Mouse (Mus musculus) intestine, embryonic 14.5 days (tissue): Measurements from ENCODE around the gene Plau. TPM values are rescaled to one million over a fixed set of nuclear protein-coding genes. Genes with fewer than 3 reads are reported as not detected.

Experiments used
- ATAC-seq: fragments of 200-750 bp; cut with Nextera tagmentation; replicated peaks from 2 replicates; pipeline ENCODE4 v1.8.0; 2017; ENCODE audit warnings: low read depth, moderate number of reproducible peaks, moderate TSS enrichment, moderate library complexity; ENCODE audit not compliant: low FRiP score, low TSS enrichment
- DNase-seq: peaks from one replicate; pipeline ENCODE4 v3.0.0-alpha.2; 2018; ENCODE audit warnings: low spot score
- H3K27ac ChIP-seq: fragments of 300-500 bp; sonication (generic); 2 replicates; pipeline ENCODE4 v1.5.1; 2014; ENCODE audit warnings: low read depth, mild to moderate bottlenecking, control low read depth
- H3K27me3 ChIP-seq: fragments of 300-500 bp; sonication (generic); replicated peaks from 2 replicates; pipeline ENCODE4 v1.6.1; 2014; ENCODE audit warnings: low read length, control low read depth; ENCODE audit not compliant: control insufficient read depth, insufficient read depth
- H3K36me3 ChIP-seq: fragments of 300-500 bp; sonication (generic); 2 replicates; pipeline ENCODE4 v1.6.1; 2014; ENCODE audit warnings: low read length, control low read depth; ENCODE audit not compliant: control insufficient read depth, insufficient read depth
- H3K4me1 ChIP-seq: fragments of 300-500 bp; sonication (generic); replicated peaks from 2 replicates; pipeline ENCODE4 v1.6.1; 2014; ENCODE audit warnings: low read length, control low read depth, mixed read lengths; ENCODE audit not compliant: control insufficient read depth, insufficient read depth
- H3K4me2 ChIP-seq: fragments of 300-500 bp; sonication (generic); 2 replicates; pipeline ENCODE4 v1.6.1; 2014; ENCODE audit warnings: low read length
- H3K4me3 ChIP-seq: fragments of 300-500 bp; sonication (generic); 2 replicates; pipeline ENCODE4 v1.5.1; 2014; ENCODE audit warnings: low read depth, low read length, control low read depth, mixed read lengths
- H3K9ac ChIP-seq: fragments of 300-500 bp; sonication (generic); 2 replicates; pipeline ENCODE4 v1.6.1; 2014; ENCODE audit warnings: mild to moderate bottlenecking, low read length
- H3K9me3 ChIP-seq: fragments of 300-500 bp; sonication (generic); 2 replicates; pipeline ENCODE4 v1.6.1; 2016; ENCODE audit warnings: low read length, control low read depth; ENCODE audit not compliant: control insufficient read depth
- WGBS: fragments of 180-500 bp; shearing (Covaris S2); extraction: QIAGEN DNeasy Blood & Tissue Kit; methylation state at CpG from one replicate; pipeline ENCODE4 v1.1.7; 2014; 5-methylcytosine and 5-hydroxymethylcytosine counted together
- polyA plus RNA-seq: library from polyadenylated mRNA; unstranded; fragments of >200 nt; fragmentation: Nextera tagmentation; extraction: Ambion mirVana; gene quantifications from 2 replicates; pipeline ENCODE4 v1.2.1, GENCODE M21; 2014

The Plau gene
- polyA plus RNA-seq, 1 experiment from 2014 or later, result 1.3 TPM

- Histone ChIP-seq H3K9ac (no peak overlapping the region), H3K9me3 (no peaks in the 10 kb centered on the region), H3K27ac (peak overlapping the region; percentile 48), H3K36me3 (no peaks in the 10 kb centered on the region), H3K4me1 (peaks cover 14% of the 10 kb centered on the region), H3K27me3 (no peaks in the 10 kb centered on the region), H3K4me2 (peak overlapping the region; percentile 14; the same call in 1 of the 2 replicates), H3K4me3 (no peak overlapping the region)
- 71% methylated on average over 5 of the region's 5 CpGs for WGBS
- no peak for ATAC-seq
- no peak for DNase-seq
These were observed 48.2 kb downstream of the Plau start for GRCm38 (mm10) chr14:20884691-20885090.

- no peak for DNase-seq
- peak overlapping the region; percentile 48 for H3K27ac ChIP-seq
- H3K4me2 ChIP-seq, result peak overlapping the region; percentile 18
- 19% methylated on average over 10 of the region's 10 CpGs for WGBS
- no peaks in the 10 kb centered on the region for H3K36me3 ChIP-seq
- H3K4me3 ChIP-seq, result no peak overlapping the region
- peaks cover 14% of the 10 kb centered on the region for H3K4me1 ChIP-seq
- no peaks in the 10 kb centered on the region for H3K27me3 ChIP-seq
- 0 out of 2 replicates have a peak, but pooled peaks have one; percentile 30 for ATAC-seq
- H3K9ac ChIP-seq, result no peak overlapping the region
- no peaks in the 10 kb centered on the region for H3K9me3 ChIP-seq
These were observed 48.8 kb downstream of the Plau start for GRCm38 (mm10) chr14:20885091-20885888.

DNA sequence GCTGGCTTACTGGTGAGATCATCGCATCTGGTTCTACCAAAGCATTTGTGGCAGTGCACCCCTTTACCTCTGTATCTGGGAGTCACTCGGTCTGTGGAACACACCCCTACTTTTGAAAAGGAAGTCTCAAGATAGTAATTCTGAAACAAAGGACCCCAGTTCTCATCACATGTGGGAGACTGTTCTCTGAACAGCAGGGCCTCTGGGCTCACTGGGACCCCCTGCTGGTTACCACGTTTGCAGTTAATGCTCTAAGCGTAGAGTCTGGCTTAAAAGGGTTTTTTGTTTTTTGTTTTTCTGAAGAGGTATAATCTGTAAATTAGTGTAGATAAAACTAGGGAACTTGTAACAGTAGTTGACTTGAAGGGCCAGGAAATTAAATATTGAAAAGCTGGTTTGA, 49.8 kb downstream of the Plau start:
- no peak overlapping the region for H3K4me3 ChIP-seq
- H3K9ac ChIP-seq, result no peak overlapping the region
- H3K27ac ChIP-seq, result no peak overlapping the region
- peaks cover 14% of the 10 kb centered on the region for H3K4me1 ChIP-seq
- no peaks in the 10 kb centered on the region for H3K27me3 ChIP-seq
- DNase-seq (no peak), ATAC-seq (no peak)
- no peaks in the 10 kb centered on the region for H3K9me3 ChIP-seq
- H3K4me2 ChIP-seq, result no peak overlapping the region
- 44% methylated on average over 4 of the region's 4 CpGs for WGBS
- H3K36me3 ChIP-seq, result no peaks in the 10 kb centered on the region

- Histone ChIP-seq H3K36me3 (no peaks in the 10 kb centered on the region), H3K4me3 (no peak overlapping the region)
- 91% methylated on average over 7 of the region's 7 CpGs for WGBS
These were observed 51.2 kb downstream of the Plau start for GRCm38 (mm10) chr14:20887541-20888085.

DNA sequence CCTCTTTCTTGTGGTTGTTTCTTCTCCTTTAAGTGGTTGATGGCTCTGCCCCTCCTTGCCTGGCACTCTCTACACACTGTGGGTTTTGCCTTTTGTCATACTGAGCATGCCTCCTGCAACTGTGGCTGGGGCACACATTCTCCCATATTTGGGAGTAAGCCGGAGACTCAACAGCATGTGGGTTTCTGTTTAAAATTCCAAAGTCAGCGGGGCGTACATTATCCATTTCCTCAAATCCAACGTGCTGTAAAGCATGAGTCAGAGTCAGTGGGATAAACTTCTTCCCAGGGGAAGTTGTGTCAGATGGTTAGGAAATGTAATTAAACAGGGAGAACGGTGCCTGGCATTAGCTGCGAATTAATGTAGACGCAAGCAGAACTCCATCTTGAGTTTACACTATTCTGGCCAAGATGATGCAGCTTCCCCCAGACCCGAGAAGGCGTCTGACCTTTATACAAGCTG, 55.5 kb downstream of the Plau start:
- Histone ChIP-seq H3K4me1 (peaks cover 15% of the 10 kb centered on the region), H3K36me3 (no peaks in the 10 kb centered on the region), H3K27ac (peak overlapping the region; percentile 69), H3K9ac (no peak overlapping the region), H3K9me3 (no peaks in the 10 kb centered on the region), H3K4me3 (no peak overlapping the region), H3K4me2 (0 out of 2 replicates have a peak overlapping the region, but pooled peaks have one; percentile 12), H3K27me3 (no peaks in the 10 kb centered on the region)
- ATAC-seq (peak; percentile 67; the same call in 1 of the 2 replicates), DNase-seq (no peak)
- 20% methylated on average over 9 of the region's 9 CpGs for WGBS

More at GRCm38 (mm10) chr14:20887541-20888085, 51.2 kb downstream of the Plau start:
- no peak overlapping the region for H3K27ac ChIP-seq
- H3K9ac ChIP-seq, result no peak overlapping the region
- H3K27me3 ChIP-seq, result no peaks in the 10 kb centered on the region
- no peaks in the 10 kb centered on the region for H3K9me3 ChIP-seq
- DNase-seq (no peak), ATAC-seq (no peak)
- H3K4me2 ChIP-seq, result no peak overlapping the region
- H3K4me1 ChIP-seq, result peaks cover 23% of the 10 kb centered on the region

Other genes starting within 250 kb of the Plau start
- gene Usp54, start 195.6 kb upstream of the Plau start, polyA plus RNA-seq, result 8.2 and 8.9 TPM in 2 replicates
- not detected in 2 replicates for gene Myoz1, start 180.1 kb upstream of the Plau start, polyA plus RNA-seq
- 0.18 and 0.19 TPM in 2 replicates for gene Synpo2l, start 168.3 kb upstream of the Plau start, polyA plus RNA-seq
- gene Sec24c, start 162.4 kb upstream of the Plau start, polyA plus RNA-seq, result 87.4 and 92.4 TPM in 2 replicates
- gene Fut11, start 141.7 kb upstream of the Plau start, polyA plus RNA-seq, result 19.6 and 20.0 TPM in 2 replicates
- gene Chchd1, start 133.7 kb upstream of the Plau start, polyA plus RNA-seq, result 231 and 234 TPM in 2 replicates
- 30.3 and 35.9 TPM in 2 replicates for gene Zswim8, start 129.1 kb upstream of the Plau start, polyA plus RNA-seq
- gene Ndst2, start 102.1 kb upstream of the Plau start, polyA plus RNA-seq, result 29.2 and 29.6 TPM in 2 replicates
- 47.6 and 53.3 TPM in 2 replicates for gene Camk2g, start 42.6 kb upstream of the Plau start, polyA plus RNA-seq
- 82.1 and 88.2 TPM in 2 replicates for gene Vcl, start 92.7 kb downstream of the Plau start, polyA plus RNA-seq
- gene Ap3m1, start 215.8 kb downstream of the Plau start, polyA plus RNA-seq, result 73.3 and 82.7 TPM in 2 replicates
- 180 TPM in 2 replicates for gene Adk, start 215.9 kb downstream of the Plau start, polyA plus RNA-seq